Mouse (Mus musculus): ENCODE results near the gene Ncdn.

Ncdn gene

GRCm38 (mm10) chr4:126707439-126707826 is 45.8 kb downstream of the Ncdn start:
- DNase-seq (ENCODE audit: low spot score): no peak

DNA sequence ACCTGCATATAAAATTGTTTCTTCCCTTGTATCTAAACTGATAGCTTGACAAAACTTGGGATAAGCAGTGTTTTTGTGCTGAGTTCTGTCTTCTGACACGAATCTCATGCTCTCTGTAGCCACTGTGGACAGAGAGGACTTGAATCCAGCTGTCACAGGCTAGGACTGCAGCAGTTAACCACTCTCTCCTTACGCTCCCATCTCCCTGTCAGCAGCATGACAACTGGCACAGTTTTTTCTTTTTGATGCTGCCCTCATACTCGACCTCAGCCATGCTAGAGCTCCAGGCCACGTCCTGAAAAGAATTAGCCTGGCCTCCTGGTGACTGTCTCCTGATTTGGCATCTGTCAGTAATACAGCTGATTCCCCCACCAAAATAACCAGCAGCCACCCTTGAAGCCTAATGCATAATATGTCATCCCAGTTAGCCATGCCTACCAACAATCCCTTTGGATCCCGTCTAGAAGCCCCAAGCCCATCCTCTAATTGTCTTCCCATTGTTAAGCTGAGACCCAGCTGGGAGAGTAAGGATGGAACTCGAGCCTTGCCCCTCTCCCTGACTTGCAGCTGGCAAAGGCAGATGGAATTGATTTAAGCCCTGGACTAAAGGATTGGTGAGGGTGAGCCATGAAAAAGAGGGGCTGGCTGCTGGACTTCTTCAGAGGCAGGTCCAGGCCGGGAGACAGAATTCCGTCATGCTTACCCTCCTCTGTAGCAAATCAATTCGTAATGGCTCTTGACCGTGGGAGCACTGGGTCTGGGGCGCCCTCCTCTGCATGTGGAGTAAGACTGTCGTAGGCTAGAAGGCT is 46.4 kb downstream of the Ncdn start:
- DNase-seq (ENCODE audit: low spot score): no peak

- DNase-seq (ENCODE audit: low spot score): no peak
Observed at GRCm38 (mm10) chr4:126696908-126697307, 56.3 kb downstream of the Ncdn start.
